ENCODE assay signal across 9 mouse cellular contexts in genomic region chr4:59859693-59860425, GRCm38 (mm10). TPM values are rescaled to one million over a fixed set of nuclear protein-coding genes. Genes with fewer than 3 reads are reported as not detected.
DNase-seq lines count a peak whose midpoint lies in the region; ATAC-seq and TF ChIP-seq lines count a peak whose summit lies in the region.
"Had no signal": no experiment of that assay in that cellular context is flagged by ENCODE, and none has a peak within 500 bp of the region (broad histone marks: within the 10 kb centered on the region; RNA-seq: fewer than 3 reads in every experiment).

No protein-coding gene starts in this region.

- no peaks in the 10 kb centered on the region for H3K4me1 ChIP-seq in intestine, postnatal 0 days (replicated peaks; ENCODE audit: control insufficient read depth, insufficient read depth, low read length)
- H3K4me1 ChIP-seq in midbrain, embryonic 15.5 days, result peaks cover 7% of the 10 kb centered on the region; the same call in 1 of the 2 replicates

- H3K4me3 ChIP-seq in left cerebral cortex, adult 2 months, result no peak overlapping the region
- H3K4me3 ChIP-seq in intestine, postnatal 0 days (ENCODE audit: low read depth, low read length), result no peak overlapping the region
- H3K4me3 ChIP-seq in midbrain, embryonic 15.5 days, result no peak overlapping the region

- TF ChIP-seq CTCF in left cerebral cortex, adult 2 months (IDR thresholded peaks at IDR 0.05), result no peak
- no peak for TF ChIP-seq CTCF in intestine, postnatal 0 days (IDR thresholded peaks at IDR 0.05; ENCODE audit: low read depth)

- no peaks in the 10 kb centered on the region for H3K36me3 ChIP-seq in intestine, postnatal 0 days (ENCODE audit: control insufficient read depth, insufficient read depth)
- no peaks in the 10 kb centered on the region for H3K36me3 ChIP-seq in midbrain, embryonic 15.5 days (replicated peaks)

- peak; percentile 43 for ATAC-seq in intestine, postnatal 0 days
- ATAC-seq in midbrain, embryonic 15.5 days (replicated peaks), result peak; percentile 63

- no peaks in the 10 kb centered on the region for H3K27me3 ChIP-seq in intestine, postnatal 0 days (replicated peaks; ENCODE audit: control insufficient read depth, insufficient read depth, low read length)
- H3K27me3 ChIP-seq in midbrain, embryonic 15.5 days (replicated peaks), result no peaks in the 10 kb centered on the region

- peak overlapping the region; percentile 76 for H3K27ac ChIP-seq in left cerebral cortex, adult 2 months
- no peak overlapping the region for H3K27ac ChIP-seq in intestine, postnatal 0 days (ENCODE audit: low read depth, low read length)
- 0 out of 2 replicates have a peak overlapping the region, but pooled peaks have one; percentile 4 for H3K27ac ChIP-seq in midbrain, embryonic 15.5 days

- no peak overlapping the region for H3K9ac ChIP-seq in intestine, postnatal 0 days (ENCODE audit: low read depth, low read length)
- H3K9ac ChIP-seq in midbrain, embryonic 15.5 days, result no peak overlapping the region

- H3K4me2 ChIP-seq in intestine, postnatal 0 days (replicated peaks; ENCODE audit: low read depth), result no peak overlapping the region
- H3K4me2 ChIP-seq in midbrain, embryonic 15.5 days, result no peak overlapping the region

- DNase-seq in left cerebral cortex, adult 2 months (ENCODE audit: extremely low spot score in 1 of 2, low spot score in 2 of 2), result no peak
- no peak for DNase-seq in left cerebral cortex, postnatal 36 days (ENCODE audit: low spot score in 2 of 2)
- DNase-seq in cerebellum, adult 18-20 months, result peak; percentile 78 to 79
- DNase-seq in left cerebral cortex, adult 9 months (ENCODE audit: low spot score in 2 of 2), result no peak
- no peak for DNase-seq in right cerebral cortex, postnatal 36 days (ENCODE audit: low spot score in 2 of 2)
- DNase-seq in testis, postnatal 10 days (ENCODE audit: low spot score), result no peak

- 54% methylated on average over 16 of the region's 16 CpGs for WGBS in intestine, postnatal 0 days
- 64% methylated on average over 16 of the region's 16 CpGs for WGBS in midbrain, embryonic 15.5 days

- no peaks in the 10 kb centered on the region for H3K9me3 ChIP-seq in intestine, postnatal 0 days (ENCODE audit: control insufficient read depth)
- H3K9me3 ChIP-seq in midbrain, embryonic 15.5 days, result no peaks in the 10 kb centered on the region

- intact Hi-C loops in left cerebral cortex, adult 2 months (cut with DNase I), result no loop called here
- intact Hi-C loops in left cerebral cortex, postnatal 36 days (cut with DNase I), result no loop called here

RNA-seq across cellular contexts. Expression of gene Snx30, which starts 54.2 kb away (rescaled TPM):
- total RNA-seq in left cerebral cortex, adult 2 months (2021), result 10 to 100 TPM; 33.4 to 37.2 TPM
- total RNA-seq in left cerebral cortex, postnatal 36 days (2021), result 10 to 100 TPM; 31.8 to 33.8 TPM
- polyA plus RNA-seq in intestine, postnatal 0 days (2015; fragmentation: Nextera tagmentation; extraction: Ambion mirVana), result 5.1 and 5.7 TPM in 2 replicates
- 20.5 and 22.4 TPM in 2 replicates for polyA plus RNA-seq in midbrain, embryonic 15.5 days (2015; fragmentation: Nextera tagmentation; extraction: Ambion mirVana)

RNA-seq across cellular contexts. Expression of gene Slc46a2, which starts 55.0 kb away (rescaled TPM):
- not detected for total RNA-seq in left cerebral cortex, adult 2 months (2021)
- total RNA-seq in left cerebral cortex, postnatal 36 days (2021), result not detected
- not detected in 2 replicates for polyA plus RNA-seq in intestine, postnatal 0 days (2015; fragmentation: Nextera tagmentation; extraction: Ambion mirVana)
- polyA plus RNA-seq in midbrain, embryonic 15.5 days (2015; fragmentation: Nextera tagmentation; extraction: Ambion mirVana), result 0.05 and 0.11 TPM in 2 replicates
- total RNA-seq: monocyte, adult 5-6 weeks had no signal

RNA-seq across cellular contexts. Expression of gene Inip, which starts 58.5 kb away (rescaled TPM):
- 10 to 100 TPM; 22.3 to 23.1 TPM for total RNA-seq in left cerebral cortex, adult 2 months (2021)
- total RNA-seq in left cerebral cortex, postnatal 36 days (2021), result 10 to 100 TPM; 21.3 to 23.5 TPM
- 16.7 and 17.0 TPM in 2 replicates for polyA plus RNA-seq in intestine, postnatal 0 days (2015; fragmentation: Nextera tagmentation; extraction: Ambion mirVana)
- 55.4 and 61.4 TPM in 2 replicates for polyA plus RNA-seq in midbrain, embryonic 15.5 days (2015; fragmentation: Nextera tagmentation; extraction: Ambion mirVana)

Comparison
In these comparisons a context has a peak if more than half of its experiments do, and no peak if none do; other contexts are left out.
1. DNase-seq: peak in cerebellum, adult 18-20 months (2 of 2); none in left cerebral cortex, adult 2 months (0 of 2), left cerebral cortex, postnatal 36 days (0 of 2), left cerebral cortex, adult 9 months (0 of 2), right cerebral cortex, postnatal 36 days (0 of 2) and testis, postnatal 10 days (single experiment).